Mouse (Mus musculus) liver, embryonic 16.5 days (tissue): ENCODE measurements around the gene Matk. TPM values are rescaled to one million over a fixed set of nuclear protein-coding genes. Genes with fewer than 3 reads are reported as not detected.
A peak's percentile ranks its signal among the peaks of the same experiment; 100 is the strongest.

ENCODE experiments used
- ATAC-seq: fragments of 200-750 bp; cut with Nextera tagmentation; 2 replicates; pipeline ENCODE4 v1.8.0; 2017; ENCODE audit warnings: low read depth, mild to moderate bottlenecking, moderate number of reproducible peaks, moderate library complexity
- H3K27ac ChIP-seq: fragments of 300-500 bp; sonication (generic); 2 replicates; pipeline ENCODE4 v1.5.1; 2014; ENCODE audit warnings: mild to moderate bottlenecking, low read length
- H3K27me3 ChIP-seq: fragments of 300-500 bp; sonication (generic); 2 replicates; pipeline ENCODE4 v1.6.1; 2014; ENCODE audit warnings: low read depth, low read length, mixed read lengths; ENCODE audit not compliant: control insufficient read depth, insufficient read depth
- H3K36me3 ChIP-seq: fragments of 300-500 bp; sonication (generic); 2 replicates; pipeline ENCODE4 v1.6.1; 2014; ENCODE audit warnings: mild to moderate bottlenecking; ENCODE audit not compliant: control insufficient read depth, insufficient read depth
- H3K4me1 ChIP-seq: fragments of 300-500 bp; sonication (generic); 2 replicates; pipeline ENCODE4 v1.6.1; 2014; ENCODE audit warnings: low read depth, low read length, mixed read lengths; ENCODE audit not compliant: control insufficient read depth
- H3K4me2 ChIP-seq: fragments of 300-500 bp; sonication (generic); 2 replicates; pipeline ENCODE4 v1.6.1; 2014; ENCODE audit warnings: low read depth, low read length, mixed read lengths
- H3K4me3 ChIP-seq: fragments of 300-500 bp; sonication (generic); 2 replicates; pipeline ENCODE4 v1.5.1; 2014; ENCODE audit warnings: low read depth, mild to moderate bottlenecking, low read length
- H3K9ac ChIP-seq: fragments of 300-500 bp; sonication (generic); 2 replicates; pipeline ENCODE4 v1.6.1; 2014; ENCODE audit warnings: low read depth, low read length
- H3K9me3 ChIP-seq: fragments of 300-500 bp; sonication (generic); replicated peaks from 2 replicates; pipeline ENCODE4 v1.6.1; 2016; ENCODE audit warnings: low read length; ENCODE audit not compliant: control insufficient read depth
- WGBS: fragments of 180-500 bp; shearing (Covaris S2); extraction: QIAGEN DNeasy Blood & Tissue Kit; methylation state at CpG from one replicate; pipeline ENCODE4 v1.1.7; 2014; ENCODE audit not compliant: insufficient replicate concordance; 5-methylcytosine and 5-hydroxymethylcytosine counted together
- polyA plus RNA-seq: library from polyadenylated mRNA; unstranded; fragments of >200 nt; fragmentation: Nextera tagmentation; extraction: Ambion mirVana; gene quantifications from 2 replicates; pipeline ENCODE4 v1.2.1, GENCODE M21; 2015

Matk gene
- polyA plus RNA-seq, 1 experiment from 2014 or later: 1.8 TPM

DNA sequence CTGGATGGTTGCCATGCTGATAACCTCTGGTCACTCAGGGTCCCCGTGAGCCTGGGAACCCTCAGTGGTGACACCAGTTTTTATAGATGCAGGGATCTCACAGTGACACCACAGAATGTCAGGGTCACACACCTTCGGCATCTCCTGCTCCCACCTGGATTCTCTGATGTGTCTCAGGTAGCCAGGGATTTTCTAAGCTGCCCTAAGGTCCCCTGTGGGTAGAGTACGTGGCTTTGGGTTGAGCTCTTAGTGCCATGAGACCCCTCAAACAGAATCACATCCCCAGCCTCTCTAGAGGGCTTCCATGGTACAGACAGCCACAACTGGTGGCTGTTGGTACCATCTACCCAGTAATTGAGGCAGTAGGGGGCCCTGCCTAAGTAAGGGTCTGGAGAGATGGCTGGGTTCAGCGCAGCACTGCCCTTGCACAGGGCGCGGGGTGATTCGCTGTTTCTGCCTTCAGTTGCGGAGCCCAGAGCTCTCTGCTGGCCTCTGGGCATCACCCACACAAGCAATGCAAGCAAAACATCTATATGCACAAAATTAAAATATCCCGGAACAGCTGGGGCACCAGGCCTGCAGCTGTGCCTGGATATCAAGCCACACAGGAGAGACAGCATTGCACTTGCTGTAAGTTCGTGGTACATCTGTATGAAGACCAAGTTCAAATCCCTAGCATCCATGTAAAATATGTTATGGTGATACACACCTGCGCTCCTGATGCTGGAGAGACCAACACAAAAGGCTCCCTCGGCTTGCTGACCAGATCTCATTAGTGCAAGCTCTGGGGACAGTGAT lies 16.1 kb upstream of the Matk start:
- Histone ChIP-seq H3K4me2 (no peak overlapping the region), H3K36me3 (no peaks in the 10 kb centered on the region), H3K4me3 (no peak overlapping the region), H3K9ac (no peak overlapping the region), H3K9me3 (no peaks in the 10 kb centered on the region), H3K4me1 (peaks cover 13% of the 10 kb centered on the region), H3K27ac (no peak overlapping the region), H3K27me3 (peaks cover 43% of the 10 kb centered on the region)
- ATAC-seq: no peak
- WGBS: 65% methylated on average over 12 of the region's 12 CpGs

DNA sequence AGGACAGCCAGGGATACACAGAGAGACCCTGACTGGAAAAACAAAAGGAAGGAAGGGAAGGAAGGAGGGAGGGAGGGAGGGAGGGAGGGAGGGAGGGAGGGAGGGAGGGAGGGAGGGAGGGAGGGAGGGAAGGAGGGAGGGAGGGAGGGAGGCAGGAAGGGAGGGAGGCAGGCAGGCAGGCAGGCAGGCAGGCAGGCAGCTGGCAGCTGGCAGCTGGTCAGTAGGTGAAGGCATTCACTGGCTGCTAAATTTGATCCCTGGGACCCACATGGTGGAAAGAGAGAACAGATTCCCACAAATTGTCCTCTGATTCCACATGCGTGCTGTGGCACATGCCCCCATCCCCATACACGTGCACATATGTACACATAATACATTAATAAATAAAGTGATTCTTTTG lies 14.1 kb upstream of the Matk start:
- Histone ChIP-seq H3K27ac (no peak overlapping the region), H3K4me1 (peaks cover under 1% of the 10 kb centered on the region; the same call in 1 of the 2 replicates), H3K27me3 (peaks cover 46% of the 10 kb centered on the region), H3K9ac (no peak overlapping the region), H3K4me3 (no peak overlapping the region), H3K9me3 (no peaks in the 10 kb centered on the region), H3K36me3 (no peaks in the 10 kb centered on the region), H3K4me2 (no peak overlapping the region)
- 57% methylated on average over 2 of the region's 2 CpGs for WGBS
- ATAC-seq: no peak

DNA sequence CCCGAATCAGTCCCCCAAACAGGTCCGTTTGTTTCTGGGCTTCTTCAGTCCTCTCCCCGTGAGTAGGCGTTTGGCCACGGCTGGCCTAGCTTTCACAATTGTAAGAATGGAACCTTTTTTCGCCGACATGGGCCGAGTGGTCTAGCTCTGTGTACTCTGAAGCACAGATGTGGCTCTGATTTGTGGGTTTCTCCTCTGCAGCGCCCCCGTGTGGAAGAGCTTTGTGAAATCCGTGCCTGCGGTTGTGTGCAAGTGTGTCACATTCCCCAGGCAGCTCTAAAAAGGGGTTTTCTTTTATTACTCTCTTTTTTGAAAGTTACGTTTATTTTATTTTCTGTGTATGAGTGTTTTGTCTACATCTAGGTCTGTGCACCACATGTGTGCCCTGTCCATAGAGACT lies 11.9 kb upstream of the Matk start:
- H3K27me3 ChIP-seq: peaks cover 53% of the 10 kb centered on the region
- H3K27ac ChIP-seq: no peak overlapping the region
- no peak overlapping the region for H3K9ac ChIP-seq
- WGBS: 18% methylated on average over 13 of the region's 13 CpGs
- ATAC-seq: no peak
- H3K36me3 ChIP-seq: no peaks in the 10 kb centered on the region
- H3K9me3 ChIP-seq: no peaks in the 10 kb centered on the region
- H3K4me2 ChIP-seq: no peak overlapping the region
- H3K4me1 ChIP-seq: no peaks in the 10 kb centered on the region; the same call in 1 of the 2 replicates
- H3K4me3 ChIP-seq: no peak overlapping the region

DNA sequence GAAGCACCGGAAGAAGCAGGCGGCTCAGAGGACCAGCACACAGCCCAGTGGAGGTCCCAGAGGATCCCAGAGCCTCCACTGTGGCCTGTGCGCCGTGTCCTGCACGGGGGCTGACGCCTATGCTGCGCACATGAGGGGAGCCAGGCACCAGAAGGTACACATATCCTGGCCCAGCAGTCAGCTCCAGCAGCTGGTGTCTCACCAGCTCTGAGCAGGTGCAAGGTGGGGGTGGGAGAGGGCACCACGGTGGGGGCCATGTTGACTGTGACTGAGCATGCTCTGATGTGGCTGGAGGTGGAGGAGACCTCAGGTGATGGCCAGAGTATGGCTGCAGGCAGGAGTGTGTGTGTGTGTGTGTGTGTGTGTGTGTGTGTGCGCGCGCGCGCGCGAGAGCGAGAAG lies 10.7 kb upstream of the Matk start:
- Histone ChIP-seq H3K4me2 (no peak overlapping the region), H3K9me3 (no peaks in the 10 kb centered on the region), H3K4me3 (no peak overlapping the region), H3K27me3 (peaks cover 51% of the 10 kb centered on the region), H3K36me3 (no peaks in the 10 kb centered on the region), H3K4me1 (no peaks in the 10 kb centered on the region; the same call in 1 of the 2 replicates), H3K9ac (no peak overlapping the region), H3K27ac (no peak overlapping the region)
- ATAC-seq: no peak
- 72% methylated on average over 16 of the region's 16 CpGs for WGBS

DNA sequence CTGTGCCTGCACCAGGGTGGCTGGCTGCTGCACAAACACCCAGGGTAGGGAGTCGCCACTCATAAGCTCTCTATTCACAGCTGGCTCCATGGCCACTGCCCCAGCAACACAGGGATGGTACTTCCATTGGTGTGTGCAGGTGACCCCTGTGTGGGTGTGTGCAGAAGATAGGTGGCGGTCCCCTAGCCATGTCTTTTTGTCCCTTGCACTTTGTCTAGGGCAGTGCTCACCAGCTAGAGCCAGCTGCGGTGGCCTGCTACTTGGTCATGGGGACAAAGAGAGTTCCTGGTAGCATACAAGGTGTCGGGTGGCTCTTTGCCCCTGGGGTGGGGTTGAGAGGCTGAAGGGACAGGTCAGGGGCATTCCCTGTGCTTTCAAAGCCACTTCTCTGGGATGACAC lies 8.6 kb upstream of the Matk start:
- Histone ChIP-seq H3K4me3 (no peak overlapping the region), H3K36me3 (no peaks in the 10 kb centered on the region), H3K9me3 (no peaks in the 10 kb centered on the region), H3K27me3 (peaks cover 39% of the 10 kb centered on the region), H3K27ac (no peak overlapping the region), H3K4me1 (no peaks in the 10 kb centered on the region; the same call in 1 of the 2 replicates), H3K9ac (no peak overlapping the region), H3K4me2 (no peak overlapping the region)
- no peak for ATAC-seq
- WGBS: 68% methylated on average over 4 of the region's 4 CpGs

DNA sequence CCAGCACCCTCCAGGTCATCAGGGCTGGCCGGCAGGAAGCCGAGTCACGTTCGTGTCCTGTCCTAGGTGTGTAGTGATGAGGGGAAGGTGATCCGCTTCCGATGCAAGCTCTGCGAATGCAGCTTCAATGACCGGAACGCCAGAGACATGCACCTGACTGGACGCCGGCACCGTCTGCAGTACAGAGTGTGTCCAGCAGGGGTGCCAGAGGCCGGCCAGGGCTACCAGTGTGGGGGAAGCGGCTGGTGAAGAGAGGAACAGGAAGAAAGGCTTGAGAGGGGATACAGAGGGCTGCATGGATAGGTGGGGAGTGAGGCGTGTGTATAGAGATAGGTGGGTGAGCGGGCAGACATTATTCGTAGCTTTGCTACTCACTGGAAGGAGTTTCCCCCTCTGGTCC lies 8.1 kb upstream of the Matk start:
- peak; percentile 27; the same call in 1 of the 2 replicates for ATAC-seq
- Histone ChIP-seq H3K9me3 (no peaks in the 10 kb centered on the region), H3K4me1 (no peaks in the 10 kb centered on the region; the same call in 1 of the 2 replicates), H3K27ac (no peak overlapping the region), H3K4me3 (no peak overlapping the region), H3K9ac (no peak overlapping the region), H3K27me3 (peaks cover 34% of the 10 kb centered on the region), H3K36me3 (no peaks in the 10 kb centered on the region), H3K4me2 (no peak overlapping the region)
- 4% methylated on average over 17 of the region's 17 CpGs for WGBS

DNA sequence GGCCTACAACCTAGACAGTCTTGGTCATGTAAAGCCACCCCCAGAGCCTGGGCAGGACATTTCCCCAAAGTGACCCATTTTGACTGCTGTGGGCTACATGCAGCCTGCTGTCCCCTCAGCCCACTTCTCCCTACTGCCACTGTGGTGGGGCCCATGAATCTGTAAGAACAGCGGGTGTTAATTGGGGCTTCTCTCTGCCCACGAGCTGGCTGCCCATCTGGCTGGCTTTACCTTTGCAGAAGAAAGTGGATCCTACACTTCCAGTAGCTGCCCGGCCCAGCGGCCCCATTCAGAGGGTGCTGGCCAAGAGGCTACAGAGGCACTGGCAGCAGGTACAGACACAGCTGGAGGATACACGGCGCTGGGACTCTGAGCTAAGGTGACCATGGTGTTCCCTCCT lies 7.6 kb upstream of the Matk start:
- H3K27ac ChIP-seq: no peak overlapping the region
- H3K36me3 ChIP-seq: no peaks in the 10 kb centered on the region
- no peaks in the 10 kb centered on the region; the same call in 1 of the 2 replicates for H3K4me1 ChIP-seq
- no peak for ATAC-seq
- no peaks in the 10 kb centered on the region for H3K9me3 ChIP-seq
- H3K27me3 ChIP-seq: peaks cover 28% of the 10 kb centered on the region
- H3K4me2 ChIP-seq: no peak overlapping the region
- no peak overlapping the region for H3K9ac ChIP-seq
- 73% methylated on average over 6 of the region's 6 CpGs for WGBS
- H3K4me3 ChIP-seq: no peak overlapping the region

DNA sequence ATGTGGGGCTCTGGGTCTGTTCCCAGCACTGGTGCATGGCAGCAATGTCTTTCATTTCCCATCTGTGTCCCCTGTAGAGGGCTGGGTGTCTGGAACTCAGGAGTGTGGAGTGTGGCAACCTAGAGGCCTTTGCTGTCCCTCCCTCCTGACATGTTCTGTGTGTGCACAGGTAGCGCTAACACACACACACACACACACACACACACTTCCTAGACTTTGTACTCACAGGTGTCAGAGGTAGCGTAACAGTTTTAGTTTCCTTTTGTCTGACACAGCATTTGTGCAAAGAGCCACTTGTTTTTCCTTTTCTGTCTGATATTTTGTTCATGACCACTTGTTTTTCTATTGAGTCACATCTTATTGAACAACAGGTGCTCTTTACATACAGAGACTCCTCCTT lies 4.9 kb upstream of the Matk start:
- H3K9ac ChIP-seq: no peak overlapping the region
- H3K27ac ChIP-seq: no peak overlapping the region
- no peak for ATAC-seq
- no peak overlapping the region for H3K4me3 ChIP-seq
- no peaks in the 10 kb centered on the region for H3K36me3 ChIP-seq
- no peaks in the 10 kb centered on the region; the same call in 1 of the 2 replicates for H3K4me1 ChIP-seq
- WGBS: 73% methylated on average over 2 of the region's 2 CpGs
- no peaks in the 10 kb centered on the region for H3K9me3 ChIP-seq
- H3K4me2 ChIP-seq: no peak overlapping the region
- peaks cover 24% of the 10 kb centered on the region for H3K27me3 ChIP-seq

DNA sequence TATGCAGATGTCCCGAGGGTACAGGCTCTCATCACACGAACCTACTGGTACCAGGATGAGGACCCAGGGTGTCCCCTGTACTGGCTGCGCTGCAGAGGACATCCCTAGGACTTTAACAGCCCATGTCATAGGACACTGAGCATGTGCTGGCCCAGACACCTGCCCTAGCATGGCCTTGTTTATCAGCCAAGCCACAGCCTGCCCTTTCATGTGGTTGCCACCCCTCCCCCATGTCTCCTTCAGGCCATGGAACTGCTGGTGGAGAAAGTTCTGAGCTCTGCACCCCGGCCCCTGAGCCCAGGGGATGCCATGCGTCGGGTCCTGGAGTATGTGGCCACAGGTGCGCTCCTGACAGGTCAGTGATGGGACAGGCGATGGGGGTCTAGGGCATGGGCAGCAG lies 3.3 kb upstream of the Matk start:
- Histone ChIP-seq H3K9ac (no peak overlapping the region), H3K9me3 (no peaks in the 10 kb centered on the region), H3K4me1 (no peaks in the 10 kb centered on the region; the same call in 1 of the 2 replicates), H3K27ac (no peak overlapping the region), H3K4me2 (no peak overlapping the region), H3K4me3 (no peak overlapping the region), H3K36me3 (no peaks in the 10 kb centered on the region), H3K27me3 (peaks cover 24% of the 10 kb centered on the region)
- ATAC-seq: 0 out of 2 replicates have a peak, but pooled peaks have one; percentile 6
- WGBS: 65% methylated on average over 8 of the region's 8 CpGs
